Mouse (Mus musculus) small intestine, adult 2 months (tissue): ENCODE measurements around the gene Pip5k1a.

ENCODE experiments used
- CTCF ChIP-seq: fragments of 200-500 bp; IDR thresholded peaks from 2 replicates; pipeline ENCODE4 v1.5.1; 2012; ENCODE audit warnings: low read depth, mild to moderate bottlenecking, control low read depth, inconsistent platforms, low read length, moderate library complexity, mixed read lengths; ENCODE audit not compliant: insufficient replicate concordance, insufficient read length; ENCODE audit errors: extremely low read depth
- POLR2A ChIP-seq: fragments of 200-500 bp; IDR thresholded peaks from 2 replicates; pipeline ENCODE4 v1.6.1; 2012; ENCODE audit warnings: low read depth, mild to moderate bottlenecking, control low read depth, inconsistent platforms, low read length, moderate library complexity

- TF ChIP-seq POLR2A (no peak), CTCF (no peak)
Measured at GRCm38 (mm10) chr3:95135433-95136052, 28.8 kb upstream of the Pip5k1a start.
